Mouse (Mus musculus): ENCODE results near the gene Brwd1. TPM values are rescaled to one million over a fixed set of nuclear protein-coding genes. Genes with fewer than 3 reads are reported as not detected.

Gene Brwd1
- 57.9 TPM for polyA plus RNA-seq (2017; shearing (Covaris generic))

DNA sequence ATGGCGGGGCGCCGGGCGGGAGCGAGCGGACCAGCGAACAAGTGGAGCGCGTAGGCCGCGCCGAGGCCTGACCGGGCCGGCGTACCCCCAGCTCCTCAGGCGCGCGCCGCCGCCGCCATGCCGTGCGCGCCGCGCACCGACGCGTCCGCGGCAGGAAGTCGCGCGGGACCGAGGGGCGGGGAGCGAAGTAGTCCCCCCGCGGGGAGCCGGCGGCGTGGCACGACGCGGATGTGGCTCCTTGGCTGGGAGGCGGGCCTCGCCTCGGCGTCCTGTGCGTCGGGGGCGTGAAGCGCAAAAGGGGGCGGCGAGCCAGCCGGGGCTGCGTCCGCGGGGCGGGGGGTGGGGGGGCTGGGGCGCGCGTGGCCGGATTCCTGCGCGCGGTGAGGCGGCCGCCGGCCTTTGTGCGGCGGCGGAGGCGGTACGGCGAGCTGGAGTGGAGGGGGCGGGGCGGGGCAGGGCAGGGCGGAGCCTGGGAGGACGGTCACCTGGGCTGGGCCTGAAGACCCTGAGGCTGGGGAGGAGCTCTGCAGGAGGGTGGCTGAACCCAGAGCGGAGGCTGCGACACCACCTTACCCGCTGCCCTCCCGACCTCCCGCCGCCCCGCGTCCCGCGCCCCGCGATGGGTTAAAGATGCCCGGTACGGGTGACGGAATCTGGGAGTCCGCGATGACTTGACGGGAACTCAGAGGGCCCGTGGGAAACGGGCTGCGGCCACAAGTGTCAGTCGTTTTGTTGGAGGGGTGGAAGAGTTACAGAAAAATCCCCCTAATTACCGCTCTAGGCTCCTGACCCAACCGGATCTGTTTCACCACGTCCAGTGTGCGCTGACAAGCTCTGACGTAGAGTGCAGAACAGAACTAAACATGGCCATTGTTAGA, at the start of gene Brwd1:
Gene Brwd1, minus strand, starts transcription at position 226 of the 878 bp plus-strand sequence.

DNA sequence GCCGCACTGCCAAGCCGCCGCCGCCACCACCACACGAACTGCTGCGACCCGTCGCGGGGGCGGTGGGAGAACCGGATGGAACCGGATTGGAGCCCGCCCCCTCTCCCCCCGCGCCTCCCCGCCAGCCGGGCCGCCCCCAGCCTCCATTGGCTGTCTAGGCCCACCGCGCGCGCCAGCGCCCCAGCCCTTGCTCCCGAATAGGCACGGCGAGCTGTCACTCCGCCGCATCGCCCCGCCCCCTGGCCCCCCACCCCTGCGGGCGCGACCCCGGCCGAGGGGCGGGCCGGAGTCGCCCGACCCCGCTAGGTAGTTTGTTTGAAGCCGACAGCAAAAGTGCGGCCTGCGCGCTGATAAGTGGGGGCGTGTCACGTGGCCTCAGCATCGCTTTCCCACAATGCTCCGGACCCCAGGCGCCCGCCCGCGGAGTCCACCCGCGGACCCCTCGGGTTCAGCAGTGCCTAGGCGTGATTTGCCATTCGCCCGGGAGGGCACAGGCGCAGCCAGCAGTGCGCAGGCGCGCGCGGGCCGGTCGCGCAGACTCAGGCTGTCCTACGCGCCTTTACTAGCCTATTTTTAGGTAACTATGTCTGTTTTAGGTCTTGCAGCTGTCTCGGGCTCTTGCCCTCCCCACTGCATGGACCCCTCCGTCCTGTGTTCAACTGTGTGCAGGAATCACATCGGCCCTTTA, 45.5 kb upstream of the Brwd1 start, which contains the start of gene Hmgn1:
Gene Hmgn1, minus strand, starts transcription at position 73 of the 688 bp plus-strand sequence.

DNA sequence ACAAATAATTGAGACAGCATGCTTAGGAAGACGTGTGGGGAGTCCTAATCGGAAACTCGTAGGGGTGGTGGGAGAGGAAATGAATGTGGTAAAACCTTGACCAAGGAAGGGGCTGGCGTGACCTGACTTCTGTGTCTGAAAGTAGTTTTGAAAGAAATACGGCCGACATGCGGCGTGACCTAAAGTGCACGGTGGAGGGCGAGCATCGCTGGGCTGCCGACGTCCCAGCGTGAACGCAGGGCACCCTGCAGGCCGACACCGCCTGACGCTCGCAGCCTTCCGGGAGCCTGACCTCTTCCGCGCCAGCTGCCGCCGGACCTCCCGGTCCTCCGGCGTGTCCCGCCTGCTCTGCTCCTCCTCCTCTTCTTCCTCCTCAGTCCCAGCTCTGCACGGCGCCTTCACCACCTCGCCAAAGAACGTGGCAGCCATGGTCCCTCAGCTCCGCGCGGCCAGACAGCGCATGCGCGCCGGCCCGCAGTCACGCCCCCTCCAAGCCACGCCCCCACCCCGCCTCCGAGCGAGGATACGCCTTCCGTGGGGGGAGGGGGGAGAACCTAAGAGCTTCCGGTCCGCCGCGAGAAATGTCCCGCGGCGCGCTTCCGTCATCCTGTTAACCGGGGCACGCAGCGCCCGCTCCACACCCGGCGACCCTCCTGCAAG, 91.7 kb downstream of the Brwd1 start, which contains the start of gene Psmg1:
Gene Psmg1, minus strand, starts transcription at position 499 of the 660 bp plus-strand sequence.

Other genes with a start within 250 kb of the Brwd1 start
- 24.2 TPM for gene Psmg1, start 91.6 kb downstream of the Brwd1 start, polyA plus RNA-seq (2017; shearing (Covaris generic))
- 77.1 TPM for gene Hmgn1, start 45.2 kb upstream of the Brwd1 start, polyA plus RNA-seq (2017; shearing (Covaris generic))
- 9.7 TPM for gene Wrb, start 62.9 kb upstream of the Brwd1 start, polyA plus RNA-seq (2017; shearing (Covaris generic))
- 0.12 TPM for gene Lca5l, start 109.7 kb upstream of the Brwd1 start, polyA plus RNA-seq (2017; shearing (Covaris generic))
- gene Sh3bgr, start 117.9 kb upstream of the Brwd1 start, polyA plus RNA-seq (2017; shearing (Covaris generic)): not detected
- gene B3galt5, start 153.3 kb upstream of the Brwd1 start, polyA plus RNA-seq (2017; shearing (Covaris generic)): 1.7 TPM